Mouse (Mus musculus) E14TG2a.4 (cell line): ENCODE data around the gene Adcy5.

ENCODE experiments used
- H3K27me3 ChIP-seq: 2 replicates; pipeline ENCODE4 v1.6.1; 2014; ENCODE audit warnings: low read length, control low read depth; ENCODE audit not compliant: insufficient read depth
- H3K36me3 ChIP-seq: 2 replicates; pipeline ENCODE4 v1.6.1; 2014; ENCODE audit warnings: low read length, control low read depth; ENCODE audit not compliant: insufficient read depth
- H3K4me1 ChIP-seq: replicated peaks from 2 replicates; pipeline ENCODE4 v1.6.1; 2014; ENCODE audit warnings: low read depth, low read length, control low read depth
- H3K4me3 ChIP-seq: replicated peaks from 2 replicates; pipeline ENCODE4 v1.5.1; 2014; ENCODE audit warnings: mild to moderate bottlenecking, low read length
- H3K9me3 ChIP-seq: 2 replicates; pipeline ENCODE4 v1.6.1; 2014; ENCODE audit warnings: low read length, control low read depth
- CTCF ChIP-seq: conservative IDR thresholded peaks from 2 replicates; pipeline ENCODE4 v1.5.1; 2014; ENCODE audit warnings: low read length
- NANOG ChIP-seq: IDR thresholded peaks from 2 replicates; pipeline ENCODE4 v1.6.1; 2014; ENCODE audit warnings: borderline replicate concordance, low read length, mixed read lengths
- POU5F1 ChIP-seq: IDR thresholded peaks from 2 replicates; pipeline ENCODE4 v1.6.1; 2014; ENCODE audit warnings: low read length, borderline replicate concordance

Adcy5 gene

DNA sequence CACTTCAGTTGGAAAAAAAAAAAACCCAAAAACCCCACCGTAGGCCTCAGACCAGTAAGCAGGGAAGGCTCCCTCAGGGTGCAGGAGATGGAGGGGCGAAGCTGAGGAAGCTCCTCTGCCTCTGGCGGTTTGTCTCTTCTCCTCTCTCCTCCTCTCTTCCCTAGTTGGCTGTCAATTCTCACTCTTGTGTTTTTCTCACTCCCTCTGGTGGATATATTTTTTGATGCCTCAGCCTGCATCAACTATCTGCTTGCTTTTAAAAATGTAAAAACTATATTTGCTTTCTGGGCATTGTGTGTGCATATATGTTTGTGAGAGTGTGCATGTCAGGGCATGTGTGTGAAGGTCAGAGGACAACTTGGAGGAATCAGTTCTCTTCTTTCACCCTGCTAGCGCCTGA, 117.7 kb downstream of the Adcy5 start:
- no peaks in the 10 kb centered on the region for H3K9me3 ChIP-seq
- H3K4me1 ChIP-seq, result peaks cover 34% of the 10 kb centered on the region
- H3K4me3 ChIP-seq, result no peak overlapping the region
- TF ChIP-seq POU5F1 (no peak), CTCF (no peak), NANOG (no peak)
- H3K27me3 ChIP-seq, result peaks cover 41% of the 10 kb centered on the region
- no peaks in the 10 kb centered on the region for H3K36me3 ChIP-seq

DNA sequence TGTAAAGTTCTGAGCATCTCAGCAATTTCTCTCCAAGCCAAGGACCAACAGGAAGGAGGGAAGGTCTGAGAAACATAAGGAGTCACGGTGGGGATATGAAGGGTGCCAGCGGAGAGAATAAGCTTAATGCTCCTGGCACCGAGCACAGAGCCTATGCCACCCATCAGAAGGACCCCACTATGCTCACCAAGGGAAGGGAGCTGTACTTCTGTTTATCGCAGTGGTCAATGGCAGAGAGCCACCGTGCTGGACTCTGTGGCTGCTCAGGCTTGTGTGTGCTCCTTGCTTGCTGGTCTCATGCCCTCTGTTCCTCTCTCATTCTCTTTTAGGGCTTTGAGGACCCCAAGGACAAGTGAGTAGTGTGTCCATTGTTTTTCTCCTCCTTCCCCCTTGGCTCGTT, 123.5 kb downstream of the Adcy5 start:
- 0 out of 2 replicates have a peak, but pooled peaks cover 3% of the 10 kb centered on the region for H3K4me1 ChIP-seq
- TF ChIP-seq NANOG (no peak), POU5F1 (no peak), CTCF (no peak)
- no peak overlapping the region for H3K4me3 ChIP-seq
- no peaks in the 10 kb centered on the region for H3K36me3 ChIP-seq
- H3K9me3 ChIP-seq, result no peaks in the 10 kb centered on the region
- peaks cover 33% of the 10 kb centered on the region for H3K27me3 ChIP-seq

DNA sequence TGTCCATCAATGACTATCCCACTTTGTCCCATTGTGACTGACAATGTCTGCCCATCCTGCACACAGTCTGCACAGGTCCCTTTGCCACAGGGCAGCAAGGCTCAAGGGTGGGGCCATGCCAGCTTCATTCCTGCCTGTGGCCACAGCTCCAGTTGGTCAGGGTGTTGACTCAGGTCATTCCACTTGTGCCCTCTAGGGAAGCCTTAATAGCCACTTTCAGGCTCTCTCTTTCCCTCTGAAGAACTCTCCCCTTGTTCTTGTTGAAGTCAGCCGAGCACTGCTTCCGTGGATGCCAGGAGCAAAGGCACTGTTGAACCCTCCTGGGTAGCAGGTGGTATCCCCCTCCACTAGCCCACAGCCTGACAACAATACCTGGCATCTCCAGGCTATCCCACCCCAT, 127.8 kb downstream of the Adcy5 start:
- no peak overlapping the region for H3K4me3 ChIP-seq
- no peaks in the 10 kb centered on the region for H3K9me3 ChIP-seq
- H3K36me3 ChIP-seq, result no peaks in the 10 kb centered on the region
- no peaks in the 10 kb centered on the region; the same call in 1 of the 2 replicates for H3K4me1 ChIP-seq
- H3K27me3 ChIP-seq, result peaks cover 5% of the 10 kb centered on the region
- TF ChIP-seq POU5F1 (no peak), CTCF (no peak), NANOG (no peak)

DNA sequence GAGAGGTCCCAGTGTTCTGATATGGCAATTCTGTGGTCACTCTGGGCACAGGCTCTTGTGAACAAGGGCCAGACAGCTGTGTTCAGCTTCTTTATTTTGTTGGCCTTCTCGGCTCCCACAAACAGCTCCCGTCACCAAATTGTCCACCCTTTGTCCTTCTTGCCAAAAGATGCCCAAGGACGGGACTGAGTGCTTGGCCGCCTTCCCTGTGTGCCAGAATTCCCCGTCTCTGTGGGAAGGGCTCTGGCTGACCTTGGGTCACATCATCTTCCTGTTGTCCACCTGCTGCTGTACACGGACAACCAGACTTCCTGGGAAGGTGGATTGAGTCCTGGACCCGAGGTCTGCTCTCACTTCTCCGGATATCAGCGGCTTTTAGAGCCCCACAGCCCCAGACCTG, 131.1 kb downstream of the Adcy5 start:
- TF ChIP-seq CTCF, result no peak
- TF ChIP-seq POU5F1, result no peak
- no peak for TF ChIP-seq NANOG
- Histone ChIP-seq H3K9me3 (no peaks in the 10 kb centered on the region), H3K4me3 (no peak overlapping the region), H3K27me3 (peaks cover 6% of the 10 kb centered on the region; the same call in 1 of the 2 replicates), H3K36me3 (no peaks in the 10 kb centered on the region), H3K4me1 (peaks cover 5% of the 10 kb centered on the region; the same call in 1 of the 2 replicates)

DNA sequence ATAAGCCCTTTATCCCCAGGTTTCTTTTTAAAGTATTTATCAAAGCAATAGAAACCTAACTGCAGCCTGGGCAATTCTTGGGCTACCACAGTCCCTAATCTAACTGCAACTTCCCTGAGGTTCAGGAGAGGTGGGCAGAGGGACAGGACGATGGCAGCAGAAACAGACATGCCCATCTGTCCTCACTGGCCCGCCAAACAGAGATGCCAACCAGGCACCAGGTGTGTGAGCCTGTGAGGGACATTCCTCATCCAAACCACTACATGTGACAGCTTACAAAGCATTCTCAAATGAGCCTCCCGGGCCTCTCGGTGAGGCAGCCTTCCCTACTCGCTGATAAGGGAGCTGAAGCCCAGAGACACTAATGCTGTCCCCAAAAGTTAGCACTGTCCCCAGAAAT, 132.6 kb downstream of the Adcy5 start:
- Histone ChIP-seq H3K36me3 (no peaks in the 10 kb centered on the region), H3K4me1 (peaks cover 5% of the 10 kb centered on the region; the same call in 1 of the 2 replicates), H3K9me3 (no peaks in the 10 kb centered on the region), H3K27me3 (peaks cover 6% of the 10 kb centered on the region; the same call in 1 of the 2 replicates), H3K4me3 (no peak overlapping the region)
- TF ChIP-seq POU5F1 (no peak), CTCF (no peak), NANOG (no peak)

DNA sequence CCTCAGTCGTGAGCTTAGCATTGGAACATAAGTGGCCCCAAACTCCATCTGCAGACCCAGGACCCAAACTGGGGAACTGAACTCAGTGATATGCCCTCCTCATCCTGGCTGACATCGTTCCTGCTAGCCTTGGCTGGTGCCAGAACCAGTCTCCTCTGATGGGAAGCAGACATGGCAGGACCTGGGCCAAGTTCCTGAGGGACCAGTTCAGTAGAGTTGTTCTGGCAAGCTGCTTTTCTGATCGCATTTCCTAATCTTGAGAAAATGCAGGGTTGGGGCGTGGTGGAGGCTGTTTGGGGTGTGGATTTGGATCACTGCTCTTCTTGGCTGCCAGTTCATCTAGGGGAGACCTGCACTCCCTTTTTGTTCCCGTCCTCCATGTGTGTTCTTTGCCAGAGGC, 143.1 kb downstream of the Adcy5 start:
- TF ChIP-seq NANOG (no peak), POU5F1 (no peak), CTCF (no peak)
- Histone ChIP-seq H3K4me3 (no peak overlapping the region), H3K36me3 (no peaks in the 10 kb centered on the region), H3K9me3 (no peaks in the 10 kb centered on the region), H3K4me1 (no peaks in the 10 kb centered on the region), H3K27me3 (peaks cover 11% of the 10 kb centered on the region)

DNA sequence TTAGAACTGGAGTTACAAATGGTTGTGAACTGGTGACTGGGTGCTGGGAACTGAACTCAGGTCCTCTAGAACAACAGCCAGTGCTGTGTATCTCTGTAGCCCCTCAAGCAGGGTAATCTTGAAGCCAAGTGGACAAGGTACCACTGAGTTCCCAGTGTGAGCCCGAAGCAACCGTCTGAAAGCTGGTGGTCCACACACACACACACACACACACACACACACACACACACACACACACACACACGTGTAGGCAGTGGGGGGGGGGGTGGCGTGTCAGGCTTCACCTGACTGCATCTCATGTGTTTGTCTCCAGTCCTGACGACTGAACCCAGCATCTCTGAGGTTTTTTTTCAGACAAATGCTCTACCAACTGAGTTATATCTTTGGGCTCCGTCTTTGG, 145.5 kb downstream of the Adcy5 start:
- Histone ChIP-seq H3K9me3 (no peaks in the 10 kb centered on the region), H3K36me3 (peaks cover 5% of the 10 kb centered on the region), H3K4me1 (no peaks in the 10 kb centered on the region), H3K27me3 (no peaks in the 10 kb centered on the region), H3K4me3 (no peak overlapping the region)
- TF ChIP-seq CTCF (no peak), POU5F1 (no peak), NANOG (no peak)

DNA sequence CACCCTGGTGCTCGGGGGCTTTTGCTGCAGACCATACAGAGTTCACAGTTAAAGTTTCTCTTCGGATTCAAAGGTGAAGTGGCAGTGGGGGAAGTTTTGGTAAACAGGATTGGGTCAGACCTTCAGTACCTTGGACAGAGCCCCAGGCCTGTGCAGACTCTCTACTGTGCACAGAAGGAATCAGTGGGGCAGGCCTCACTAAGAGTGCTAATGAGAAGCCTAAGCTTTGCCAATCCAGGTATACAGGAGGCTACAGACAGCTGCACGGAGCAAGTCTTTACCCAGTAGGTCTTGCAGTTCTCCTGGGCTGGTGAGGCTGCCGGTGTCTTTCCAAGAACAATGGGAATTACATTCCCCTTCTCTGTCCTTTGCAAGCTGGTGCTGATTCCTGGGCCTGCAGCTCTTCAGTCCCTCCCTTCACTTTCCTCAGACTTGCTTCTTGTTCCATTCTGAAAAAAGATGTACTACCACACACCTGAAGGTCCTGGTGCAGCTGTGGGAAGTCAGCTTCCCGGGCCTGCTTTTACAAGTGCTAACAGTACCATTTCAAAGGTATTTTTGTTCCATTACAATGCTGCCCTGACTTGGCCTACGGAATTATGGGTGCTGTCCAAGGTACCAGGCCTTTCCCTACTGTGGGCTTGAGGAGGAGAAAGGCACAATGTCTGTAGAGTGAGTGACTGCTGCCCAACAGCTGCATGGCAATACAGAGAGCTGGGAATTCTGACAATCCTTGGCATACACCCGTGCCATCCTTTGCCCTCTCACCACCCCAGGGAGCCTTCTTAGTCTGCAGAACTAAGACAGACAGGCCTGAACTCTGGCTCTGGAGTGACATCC, 148.0 kb downstream of the Adcy5 start:
- H3K9me3 ChIP-seq, result no peaks in the 10 kb centered on the region
- H3K27me3 ChIP-seq, result no peaks in the 10 kb centered on the region
- H3K4me3 ChIP-seq, result no peak overlapping the region
- H3K4me1 ChIP-seq, result no peaks in the 10 kb centered on the region
- peaks cover 5% of the 10 kb centered on the region for H3K36me3 ChIP-seq
- TF ChIP-seq CTCF (no peak), NANOG (no peak), POU5F1 (no peak)

DNA sequence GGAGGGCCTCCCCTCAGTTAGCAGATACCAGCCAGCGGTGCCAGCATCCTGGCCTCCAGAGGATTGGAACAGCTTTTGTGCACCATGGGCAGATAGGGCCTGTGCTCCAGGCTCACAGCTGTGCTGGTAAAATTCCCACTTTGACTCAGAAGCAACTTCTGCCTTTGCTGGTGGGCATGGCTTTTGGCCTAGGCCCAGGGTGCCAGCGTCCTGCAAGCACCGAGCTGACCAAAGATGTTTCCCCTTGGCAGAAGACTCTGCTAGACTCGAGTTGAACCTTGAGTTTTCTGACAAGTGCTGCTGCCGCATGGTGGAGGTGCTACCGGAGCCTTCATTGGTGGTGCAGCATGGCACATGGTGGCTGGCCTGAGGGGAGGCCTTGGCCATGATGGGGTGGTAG, 149.0 kb downstream of the Adcy5 start:
- Histone ChIP-seq H3K4me3 (no peak overlapping the region), H3K9me3 (no peaks in the 10 kb centered on the region), H3K27me3 (no peaks in the 10 kb centered on the region), H3K4me1 (no peaks in the 10 kb centered on the region), H3K36me3 (peaks cover 5% of the 10 kb centered on the region)
- TF ChIP-seq POU5F1, result no peak
- TF ChIP-seq CTCF, result no peak
- no peak for TF ChIP-seq NANOG
